Mouse (Mus musculus): ENCODE measurements around the gene Mup10. TPM values are rescaled to one million over a fixed set of nuclear protein-coding genes. Genes with fewer than 3 reads are reported as not detected.

Gene Mup10
- polyA plus RNA-seq (2014; fragmentation: Illumina TruSeq; extraction: RNeasy Lipid Tissue Mini Kit (QIAGEN cat#74804); ENCODE audit: low read depth, low replicate concordance) = not detected

DNA sequence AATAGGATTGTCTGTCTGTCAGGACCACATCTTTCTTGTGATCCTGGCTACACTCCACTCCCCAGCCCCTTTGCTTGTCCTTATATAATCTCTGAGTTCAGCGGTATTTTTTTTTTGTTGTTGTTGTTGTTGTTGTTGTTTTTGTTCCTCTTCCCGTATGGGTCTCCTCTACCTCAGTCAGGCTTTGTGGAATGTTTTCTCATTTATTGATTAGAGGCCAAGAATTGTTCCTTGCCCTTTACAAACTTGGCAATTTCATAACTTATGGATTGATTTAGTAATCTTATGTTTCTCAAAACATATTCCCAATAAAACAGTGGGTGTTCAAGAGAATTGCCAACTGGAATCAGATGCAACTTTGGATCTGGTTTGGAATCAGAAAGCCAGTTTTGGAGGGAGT is at the start of gene Mup10:
Gene Mup10 (minus strand): TSS at position 101 of the 400 bp plus-strand sequence.

Other genes starting within 250 kb of the Mup10 start
- gene Mup9, start 160.2 kb downstream of the Mup10 start, polyA plus RNA-seq (2014; fragmentation: Illumina TruSeq; extraction: RNeasy Lipid Tissue Mini Kit (QIAGEN cat#74804); ENCODE audit: low read depth, low replicate concordance) = not detected
- gene Mup1, start 80.2 kb downstream of the Mup10 start, polyA plus RNA-seq (2014; fragmentation: Illumina TruSeq; extraction: RNeasy Lipid Tissue Mini Kit (QIAGEN cat#74804); ENCODE audit: low read depth, low replicate concordance) = not detected
- gene Mup11, start 80.2 kb upstream of the Mup10 start, polyA plus RNA-seq (2014; fragmentation: Illumina TruSeq; extraction: RNeasy Lipid Tissue Mini Kit (QIAGEN cat#74804); ENCODE audit: low read depth, low replicate concordance) = 4.5 TPM
- not detected for gene Mup12, start 159.1 kb upstream of the Mup10 start, polyA plus RNA-seq (2014; fragmentation: Illumina TruSeq; extraction: RNeasy Lipid Tissue Mini Kit (QIAGEN cat#74804); ENCODE audit: low read depth, low replicate concordance)
- gene Mup22, start 239.3 kb upstream of the Mup10 start, polyA plus RNA-seq (2014; fragmentation: Illumina TruSeq; extraction: RNeasy Lipid Tissue Mini Kit (QIAGEN cat#74804); ENCODE audit: low read depth, low replicate concordance) = 10.4 TPM

Measured in heart, adult 10 weeks (tissue).